Mouse (Mus musculus) granulocyte monocyte progenitor cell, adult 5-6 weeks (primary cell): ENCODE data around the gene Npdc1. TPM values are rescaled to one million over a fixed set of nuclear protein-coding genes. Genes with fewer than 3 reads are reported as not detected.
A peak's percentile ranks its signal among the peaks of the same experiment; 100 is the strongest.
"Not testable (repeated sequence)": the region's sequence is repeated elsewhere in the genome, so short reads cannot be mapped to it uniquely, and the experiment has no call there.

Experiments
- ATAC-seq: replicated peaks from 2 replicates; pipeline ENCODE4 v1.8.0; 2016; ENCODE audit warnings: mild to moderate bottlenecking, moderate TSS enrichment, inconsistent platforms; ENCODE audit not compliant: poor library complexity, severe bottlenecking
- total RNA-seq, 2 experiments: library from RNA; stranded (forward) in 1 of 2; stranded (reverse) in 1 of 2; fragments of 200-712, 200-1000 nt in 1 of 2; fragments of >200 nt in 1 of 2; fragmentation: Nextera tagmentation in 1 of 2; gene quantifications; 2 replicates each; pipeline ENCODE4 v1.2.3; 2014 to 2017

Gene Npdc1
- total RNA-seq, 2 experiments from 2014 or later, result not detected

- no peak for ATAC-seq
These were observed 4.6 kb upstream of the Npdc1 start for GRCm38 (mm10) chr2:25394281-25395221.

GRCm38 (mm10) chr2:25395721-25396596, 3.2 kb upstream of the Npdc1 start, which contains the start of gene Entpd2:
Entpd2 (plus strand) TSS chr2:25395874.
- peak; percentile 40 for ATAC-seq

- no peak for ATAC-seq
These were observed 2.6 kb upstream of the Npdc1 start for GRCm38 (mm10) chr2:25396597-25396983.

GRCm38 (mm10) chr2:25397010-25397409, 2.1 kb upstream of the Npdc1 start:
- no peak for ATAC-seq

GRCm38 (mm10) chr2:25398065-25398464, 1.1 kb upstream of the Npdc1 start:
- no peak for ATAC-seq

GRCm38 (mm10) chr2:25400291-25400690, 1.1 kb downstream of the Npdc1 start:
- no peak for ATAC-seq

GRCm38 (mm10) chr2:25400764-25401163, 1.6 kb downstream of the Npdc1 start:
- ATAC-seq, result peak; percentile 39

GRCm38 (mm10) chr2:25402377-25402971, 3.3 kb downstream of the Npdc1 start:
- peak; percentile 80 for ATAC-seq

- ATAC-seq, result peak; percentile 26
These were observed 3.9 kb downstream of the Npdc1 start for GRCm38 (mm10) chr2:25402972-25403601.

GRCm38 (mm10) chr2:25403994-25404393, 4.8 kb downstream of the Npdc1 start:
- no peak for ATAC-seq

GRCm38 (mm10) chr2:25408908-25409307, 9.8 kb downstream of the Npdc1 start:
- no peak for ATAC-seq

GRCm38 (mm10) chr2:25413436-25413835, 14.3 kb downstream of the Npdc1 start:
- not testable (repeated sequence) for ATAC-seq

- ATAC-seq, result no peak
These were observed 18.3 kb downstream of the Npdc1 start for GRCm38 (mm10) chr2:25417426-25417825.

- ATAC-seq, result peak; percentile 19; the same call in 1 of the 2 replicates
These were observed 22.7 kb downstream of the Npdc1 start for GRCm38 (mm10) chr2:25421896-25422295.

GRCm38 (mm10) chr2:25422587-25423410, 23.6 kb downstream of the Npdc1 start, which contains the start of gene Fut7:
Fut7 (plus strand) TSS chr2:25423267.
- peak; percentile 71 for ATAC-seq

- no peak for ATAC-seq
These were observed 24.5 kb downstream of the Npdc1 start for GRCm38 (mm10) chr2:25423626-25424025.

- ATAC-seq, result no peak
These were observed 26.3 kb downstream of the Npdc1 start for GRCm38 (mm10) chr2:25425481-25425880.

GRCm38 (mm10) chr2:25426721-25427191, 27.6 kb downstream of the Npdc1 start:
- peak; percentile 34 for ATAC-seq

- no peak for ATAC-seq
These were observed 28.1 kb downstream of the Npdc1 start for GRCm38 (mm10) chr2:25427256-25427655.
